Mouse (Mus musculus): ENCODE data around the gene Wsb2.

- TF ChIP-seq GATA1 (IDR thresholded peaks at IDR 0.05; ENCODE audit: borderline replicate concordance, low read length) (no peak), FLI1 (IDR thresholded peaks at IDR 0.05; ENCODE audit: low read length) (no peak)
Measured at GRCm38 (mm10) chr5:117345432-117345976, 11.6 kb upstream of the Wsb2 start.

All from megakaryocyte, embryonic 14.5 days (primary cell).